Mouse (Mus musculus) MEL (cell line): ENCODE results near the gene Whamm. TPM values are rescaled to one million over a fixed set of nuclear protein-coding genes. Genes with fewer than 3 reads are reported as not detected.

Experiments
- DNase-seq: peaks from one replicate; pipeline ENCODE4 v3.0.0; 2011; ENCODE audit warnings: low read depth, low spot score
- H3K27ac ChIP-seq: 2 replicates; pipeline ENCODE4 v1.5.1; 2012; ENCODE audit warnings: low read depth, mild to moderate bottlenecking, control low read depth, low read length, moderate library complexity; ENCODE audit not compliant: control insufficient read depth
- H3K27me3 ChIP-seq, 2 experiments: fragments of 150-350 bp in 1 of 2; sonication (generic) in 1 of 2; 2 replicates each; pipeline ENCODE4 v1.6.1; 2012; ENCODE audit warnings: low read length in 2 of 2, mild to moderate bottlenecking in 2 of 2, improper control_type of control experiment in 1 of 2, moderate library complexity in 1 of 2; ENCODE audit not compliant: insufficient read depth in 2 of 2, control insufficient read depth in 1 of 2
- H3K36me3 ChIP-seq, 2 experiments: 2 replicates each; pipeline ENCODE4 v1.6.1; 2012 to 2014; ENCODE audit warnings: low read length in 2 of 2, improper control_type of control experiment in 1 of 2, inconsistent platforms in 1 of 2, mild to moderate bottlenecking in 1 of 2; ENCODE audit not compliant: insufficient read depth in 2 of 2, control insufficient read depth in 1 of 2
- H3K4me1 ChIP-seq, 2 experiments: fragments of 150-350 bp in 1 of 2; sonication (generic) in 1 of 2; 2 replicates each; pipeline ENCODE4 v1.6.1; 2012; ENCODE audit warnings: low read length in 2 of 2, improper control_type of control experiment in 1 of 2, mild to moderate bottlenecking in 1 of 2; ENCODE audit not compliant: insufficient read depth in 2 of 2, control insufficient read depth in 1 of 2
- H3K4me3 ChIP-seq, 2 experiments: fragments of 150-350 bp in 1 of 2; sonication (generic) in 1 of 2; 2 replicates each; pipeline ENCODE4 v1.5.1; 2012; ENCODE audit warnings: low read depth in 2 of 2, low read length in 2 of 2, mild to moderate bottlenecking in 2 of 2, moderate library complexity in 2 of 2, control low read depth in 1 of 2, improper control_type of control experiment in 1 of 2; ENCODE audit not compliant: control insufficient read depth in 1 of 2, insufficient read depth in 1 of 2
- H3K79me2 ChIP-seq: 2 replicates; pipeline ENCODE4 v1.6.1; 2012; ENCODE audit warnings: mild to moderate bottlenecking, low read length, moderate library complexity; ENCODE audit not compliant: control insufficient read depth, poor library complexity, insufficient read depth
- H3K9ac ChIP-seq: 2 replicates; pipeline ENCODE4 v1.6.1; 2012; ENCODE audit warnings: low read depth, mild to moderate bottlenecking, control low read depth, low read length, moderate library complexity; ENCODE audit not compliant: control insufficient read depth, poor library complexity, severe bottlenecking
- H3K9me3 ChIP-seq: fragments of 150-350 bp; sonication (generic); replicated peaks from 2 replicates; pipeline ENCODE4 v1.6.1; 2012; ENCODE audit warnings: mild to moderate bottlenecking, low read length, improper control_type of control experiment, moderate library complexity; ENCODE audit not compliant: insufficient read depth
- BHLHE40 ChIP-seq: IDR thresholded peaks from 2 replicates; pipeline ENCODE4 v1.6.1; 2012; ENCODE audit warnings: low read depth, mild to moderate bottlenecking, inconsistent platforms, low read length, improper control_type of control experiment, borderline replicate concordance
- CHD1 ChIP-seq: IDR thresholded peaks from 2 replicates; pipeline ENCODE4 v1.6.1; 2012; ENCODE audit warnings: low read depth, mild to moderate bottlenecking, inconsistent platforms, low read length, improper control_type of control experiment
- CHD2 ChIP-seq: IDR thresholded peaks from 2 replicates; pipeline ENCODE4 v1.6.1; 2011; ENCODE audit warnings: low read length, improper control_type of control experiment
- CTCF ChIP-seq, 3 experiments: IDR thresholded peaks in 2 of 3; conservative IDR thresholded peaks in 1 of 3; 2 replicates each; pipeline ENCODE4 v1.5.1; 2011 to 2012; ENCODE audit warnings: low read length in 3 of 3, low read depth in 2 of 3, mild to moderate bottlenecking in 2 of 3, improper control_type of control experiment in 1 of 3, inconsistent platforms in 1 of 3, mixed read lengths in 1 of 3, moderate library complexity in 1 of 3; ENCODE audit not compliant: control insufficient read depth in 1 of 3, insufficient read depth in 1 of 3, poor library complexity in 1 of 3, severe bottlenecking in 1 of 3
- ELF1 ChIP-seq: IDR thresholded peaks from 2 replicates; pipeline ENCODE4 v1.6.1; 2014; ENCODE audit warnings: low read depth, mild to moderate bottlenecking, inconsistent platforms, low read length, improper control_type of control experiment, moderate library complexity
- EP300 ChIP-seq, 2 experiments: IDR thresholded peaks; 2 replicates each; pipeline ENCODE4 v1.6.1; 2011; ENCODE audit warnings: improper control_type of control experiment in 2 of 2, low read length in 2 of 2, low read depth in 1 of 2, mild to moderate bottlenecking in 1 of 2
- GABPA ChIP-seq: IDR thresholded peaks from 2 replicates; pipeline ENCODE4 v1.6.1; 2012; ENCODE audit warnings: low read depth, mild to moderate bottlenecking, inconsistent platforms, low read length, improper control_type of control experiment, moderate library complexity
- GATA1 ChIP-seq: IDR thresholded peaks from 2 replicates; pipeline ENCODE4 v1.6.1; 2011; ENCODE audit warnings: low read depth, low read length, improper control_type of control experiment
- HCFC1 ChIP-seq: IDR thresholded peaks from 2 replicates; pipeline ENCODE4 v1.6.1; 2012; ENCODE audit warnings: low read depth, mild to moderate bottlenecking, inconsistent platforms, low read length, improper control_type of control experiment, moderate library complexity
- MXI1 ChIP-seq: IDR thresholded peaks from 2 replicates; pipeline ENCODE4 v1.6.1; 2011; ENCODE audit warnings: mild to moderate bottlenecking, low read depth, low read length, improper control_type of control experiment
- POLR2A ChIP-seq, 2 experiments: IDR thresholded peaks; 2 replicates each; pipeline ENCODE4 v1.6.1; 2011 to 2012; ENCODE audit warnings: low read length in 2 of 2, mild to moderate bottlenecking in 2 of 2, control low read depth in 1 of 2, improper control_type of control experiment in 1 of 2, low read depth in 1 of 2, moderate library complexity in 1 of 2; ENCODE audit not compliant: control insufficient read depth in 1 of 2, insufficient read depth in 1 of 2, poor library complexity in 1 of 2
- POLR2AphosphoS2 ChIP-seq: IDR thresholded peaks from 2 replicates; pipeline ENCODE4 v1.6.1; 2011; ENCODE audit warnings: low read length, improper control_type of control experiment
- TAL1 ChIP-seq: IDR thresholded peaks from 2 replicates; pipeline ENCODE4 v1.6.1; 2012; ENCODE audit warnings: mild to moderate bottlenecking, inconsistent platforms, low read length, moderate library complexity, mixed read lengths
- TCF12 ChIP-seq: IDR thresholded peaks from 2 replicates; pipeline ENCODE4 v1.6.1; 2014; ENCODE audit warnings: low read depth, mild to moderate bottlenecking, inconsistent platforms, low read length, improper control_type of control experiment, moderate library complexity
- USF2 ChIP-seq, 2 experiments: IDR thresholded peaks; 2 replicates each; pipeline ENCODE4 v1.6.1; 2011 to 2012; ENCODE audit warnings: improper control_type of control experiment in 2 of 2, low read length in 2 of 2, borderline replicate concordance in 1 of 2, inconsistent platforms in 1 of 2, low read depth in 1 of 2, mild to moderate bottlenecking in 1 of 2; ENCODE audit not compliant: insufficient read depth in 1 of 2
- ZMIZ1 ChIP-seq: IDR thresholded peaks from 2 replicates; pipeline ENCODE4 v1.6.1; 2012; ENCODE audit warnings: low read depth, mild to moderate bottlenecking, inconsistent platforms, low read length, improper control_type of control experiment, moderate library complexity
- ZNF384 ChIP-seq: IDR thresholded peaks from 2 replicates; pipeline ENCODE4 v1.6.1; 2012; ENCODE audit warnings: low read depth, mild to moderate bottlenecking, inconsistent platforms, low read length, improper control_type of control experiment
- polyA plus RNA-seq, 2 experiments: library from polyadenylated mRNA; stranded (reverse) in 1 of 2; unstranded in 1 of 2; fragments of >175 nt in 1 of 2; fragments of >200 nt in 1 of 2; gene quantifications; 2 replicates each; pipeline versions ENCODE4 v1.2.1 to v1.2.4; 2012; ENCODE audit warnings: low replicate concordance in 2 of 2, low read depth in 1 of 2; ENCODE audit not compliant: insufficient read length in 2 of 2, insufficient read depth in 1 of 2, missing spikeins in 1 of 2
- total RNA-seq: library from RNA; depleted of rRNA; stranded (reverse); fragments of 300-350 nt; gene quantifications from 2 replicates; pipeline ENCODE4 v1.2.3, GENCODE M21; 2012

Gene Whamm
- total and polyA plus RNA-seq, 3 experiments, result 9.4 to 22.9 TPM; not detected in 1

DNA sequence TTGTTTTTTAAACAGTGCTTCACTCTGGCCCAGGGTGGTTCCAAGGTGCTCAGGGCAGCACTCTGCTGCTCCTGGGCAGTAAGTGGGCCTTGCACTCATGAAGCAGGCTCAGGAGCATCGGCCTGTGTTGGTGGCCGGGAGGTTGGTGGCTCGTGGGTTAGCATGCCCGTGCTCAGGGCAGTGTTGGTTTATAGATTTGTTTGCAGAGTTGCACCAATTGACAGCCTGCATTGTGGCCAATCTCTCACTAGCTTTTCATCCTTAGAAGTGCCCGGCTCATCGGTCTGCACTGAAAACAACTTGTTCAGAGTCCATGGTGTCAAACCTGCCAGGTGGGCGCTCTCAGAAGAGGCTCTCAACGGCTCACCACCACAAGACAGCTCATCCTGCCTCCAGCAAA, 22.3 kb downstream of the Whamm start:
- DNase-seq, result no peak
- H3K36me3 ChIP-seq, result peaks cover 0 to 17% of the 10 kb centered on the region in 2 experiments; a peak in 2 of 4 replicates
- no peaks in the 10 kb centered on the region for H3K27me3 ChIP-seq
- no peak overlapping the region for H3K27ac ChIP-seq
- H3K4me1 ChIP-seq, result no peaks in the 10 kb centered on the region
- no peaks in the 10 kb centered on the region for H3K79me2 ChIP-seq
- no peaks in the 10 kb centered on the region for H3K9me3 ChIP-seq
- H3K9ac ChIP-seq, result no peak overlapping the region
- TF ChIP-seq USF2 (IDR thresholded peaks at IDR 0.05; ENCODE audit: borderline replicate concordance in 1 of 2, insufficient read depth in 1 of 2, low read depth in 1 of 2, low read length in 2 of 2) (no peak), EP300 (IDR thresholded peaks at IDR 0.05; ENCODE audit: low read depth in 1 of 2, low read length in 2 of 2) (no peak), BHLHE40 (no peak), TCF12 (no peak), CHD2 (no peak), GABPA (no peak), CTCF (IDR thresholded peaks at IDR 0.05 in 2 of 3, conservative IDR thresholded peaks at IDR 0.05 in 1 of 3; ENCODE audit: control insufficient read depth in 1 of 3, insufficient read depth in 1 of 3, low read depth in 2 of 3, low read length in 3 of 3, poor library complexity in 1 of 3, severe bottlenecking in 1 of 3) (no peak), GATA1 (no peak), ELF1 (no peak), POLR2A (IDR thresholded peaks at IDR 0.05; ENCODE audit: control insufficient read depth in 1 of 2, insufficient read depth in 1 of 2, low read depth in 1 of 2, low read length in 2 of 2, poor library complexity in 1 of 2) (no peak), HCFC1 (no peak), POLR2AphosphoS2 (no peak)
- H3K4me3 ChIP-seq, result no peak overlapping the region

DNA sequence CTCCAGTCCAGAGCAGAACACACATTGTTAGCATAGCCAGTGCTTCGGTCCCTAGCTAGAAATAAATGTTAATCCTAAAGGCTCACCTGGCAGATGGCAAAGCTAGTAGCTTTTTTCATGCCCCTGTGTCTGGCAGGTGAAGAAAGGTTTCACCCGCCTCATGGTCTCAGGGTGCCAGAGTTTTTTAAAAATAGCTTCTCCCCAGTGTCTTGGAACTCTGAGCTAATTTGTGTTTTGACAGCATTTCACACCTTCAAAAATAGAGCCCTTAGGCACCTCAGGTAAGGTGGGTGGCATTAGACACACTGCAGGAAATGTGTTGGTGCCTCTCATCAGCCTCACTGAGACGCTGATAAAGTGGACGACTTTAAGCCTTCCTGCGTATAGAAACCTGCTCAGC, 24.0 kb downstream of the Whamm start:
- Histone ChIP-seq H3K4me1 (no peaks in the 10 kb centered on the region), H3K27ac (no peak overlapping the region), H3K4me3 (no peak overlapping the region), H3K79me2 (no peaks in the 10 kb centered on the region), H3K9ac (no peak overlapping the region), H3K9me3 (no peaks in the 10 kb centered on the region), H3K36me3 (peaks cover 0 to 13% of the 10 kb centered on the region in 2 experiments; a peak in 2 of 4 replicates), H3K27me3 (no peaks in the 10 kb centered on the region)
- TF ChIP-seq ZNF384 (no peak), CHD1 (no peak), TAL1 (no peak), ZMIZ1 (no peak), MXI1 (no peak)
- no peak for DNase-seq
